Mouse (Mus musculus) heart, adult 11 months (tissue): ENCODE measurements around the gene 4930452B06Rik.

Source experiments
- DNase-seq: peaks from one replicate; pipeline ENCODE4 v3.0.0; 2022

The 4930452B06Rik gene

GRCm38 (mm10) chr14:8517681-8518080 lies 148.4 kb downstream of the 4930452B06Rik start:
- no peak for DNase-seq

- DNase-seq = no peak
Observed at GRCm38 (mm10) chr14:8514071-8514470, 152.0 kb downstream of the 4930452B06Rik start.

GRCm38 (mm10) chr14:8511276-8511675 lies 154.8 kb downstream of the 4930452B06Rik start:
- DNase-seq = no peak

GRCm38 (mm10) chr14:8510288-8510959 lies 155.6 kb downstream of the 4930452B06Rik start:
- DNase-seq = no peak

GRCm38 (mm10) chr14:8508669-8509068 lies 157.4 kb downstream of the 4930452B06Rik start:
- no peak for DNase-seq

GRCm38 (mm10) chr14:8504206-8504605 lies 161.8 kb downstream of the 4930452B06Rik start:
- no peak for DNase-seq

GRCm38 (mm10) chr14:8503345-8503744 lies 162.7 kb downstream of the 4930452B06Rik start:
- no peak for DNase-seq

- DNase-seq = no peak
Observed at GRCm38 (mm10) chr14:8502496-8502895, 163.5 kb downstream of the 4930452B06Rik start.

- DNase-seq = no peak
Observed at GRCm38 (mm10) chr14:8495691-8496090, 170.3 kb downstream of the 4930452B06Rik start.

GRCm38 (mm10) chr14:8494952-8495351 lies 171.1 kb downstream of the 4930452B06Rik start:
- DNase-seq = no peak

GRCm38 (mm10) chr14:8494260-8494659 lies 171.8 kb downstream of the 4930452B06Rik start:
- no peak for DNase-seq

- DNase-seq = no peak
Observed at GRCm38 (mm10) chr14:8478098-8478497, 187.9 kb downstream of the 4930452B06Rik start.

- DNase-seq = no peak
Observed at GRCm38 (mm10) chr14:8477348-8477747, 188.7 kb downstream of the 4930452B06Rik start.

GRCm38 (mm10) chr14:8476606-8477005 lies 189.4 kb downstream of the 4930452B06Rik start:
- no peak for DNase-seq

GRCm38 (mm10) chr14:8475851-8476250 lies 190.2 kb downstream of the 4930452B06Rik start:
- no peak for DNase-seq

GRCm38 (mm10) chr14:8472884-8473283 lies 193.2 kb downstream of the 4930452B06Rik start:
- no peak for DNase-seq

- DNase-seq = no peak
Observed at GRCm38 (mm10) chr14:8464401-8465154, 201.5 kb downstream of the 4930452B06Rik start.

- no peak for DNase-seq
Observed at GRCm38 (mm10) chr14:8462973-8463372, 203.1 kb downstream of the 4930452B06Rik start.

GRCm38 (mm10) chr14:8462321-8462909 lies 203.6 kb downstream of the 4930452B06Rik start:
- DNase-seq = no peak

GRCm38 (mm10) chr14:8460226-8461129 lies 205.6 kb downstream of the 4930452B06Rik start:
- DNase-seq = peak; percentile 70

GRCm38 (mm10) chr14:8459759-8460158 lies 206.3 kb downstream of the 4930452B06Rik start:
- DNase-seq = no peak

- DNase-seq = no peak
Observed at GRCm38 (mm10) chr14:8451117-8451516, 214.9 kb downstream of the 4930452B06Rik start.

GRCm38 (mm10) chr14:8450342-8450741 lies 215.7 kb downstream of the 4930452B06Rik start:
- no peak for DNase-seq
